Mouse (Mus musculus) adrenal gland, adult 8-10 months (tissue): ENCODE data around the gene Zfp414. TPM values are rescaled to one million over a fixed set of nuclear protein-coding genes. Genes with fewer than 3 reads are reported as not detected.
"Not testable (repeated sequence)": the region's sequence is repeated elsewhere in the genome, so short reads cannot be mapped to it uniquely, and the experiment has no call there.

Experiments used
- DNase-seq: peaks from one replicate; pipeline ENCODE4 v3.0.0; 2022
- total RNA-seq, 4 experiments: library from RNA; stranded (reverse); gene quantifications; 2 replicates each; pipeline ENCODE4 v1.2.4; 2022

Gene Zfp414
- total RNA-seq: 10 to 100 TPM; 35.0 to 68.4 (median 50.1) TPM

GRCm38 (mm10) chr17:33628621-33629486 lies at the start of gene Zfp414:
Gene Zfp414, plus strand, starts transcription at chr17:33629090.
- peak; percentile 87 for DNase-seq

- no peak for DNase-seq
Observed at GRCm38 (mm10) chr17:33584061-33584460, 44.8 kb upstream of the Zfp414 start.

GRCm38 (mm10) chr17:33586011-33586410 lies 42.9 kb upstream of the Zfp414 start:
- no peak for DNase-seq

- DNase-seq: no peak
Observed at GRCm38 (mm10) chr17:33597271-33597670, 31.6 kb upstream of the Zfp414 start.

GRCm38 (mm10) chr17:33598506-33598905 lies 30.4 kb upstream of the Zfp414 start:
- no peak for DNase-seq

GRCm38 (mm10) chr17:33599836-33600475 lies 28.9 kb upstream of the Zfp414 start:
- no peak for DNase-seq

GRCm38 (mm10) chr17:33600831-33601230 lies 28.1 kb upstream of the Zfp414 start:
- no peak for DNase-seq

- DNase-seq: no peak
Observed at GRCm38 (mm10) chr17:33601947-33602346, 26.9 kb upstream of the Zfp414 start.

GRCm38 (mm10) chr17:33607273-33607672 lies 21.6 kb upstream of the Zfp414 start:
- no peak for DNase-seq

GRCm38 (mm10) chr17:33610548-33610947 lies 18.3 kb upstream of the Zfp414 start:
- no peak for DNase-seq

- DNase-seq: not testable (repeated sequence)
Observed at GRCm38 (mm10) chr17:33613726-33614125, 15.2 kb upstream of the Zfp414 start.

GRCm38 (mm10) chr17:33627281-33627680 lies 1.6 kb upstream of the Zfp414 start:
- no peak for DNase-seq

GRCm38 (mm10) chr17:33629487-33630125 lies 716 bp downstream of the Zfp414 start:
- no peak for DNase-seq

GRCm38 (mm10) chr17:33630171-33630895 lies 1.4 kb downstream of the Zfp414 start:
- DNase-seq: no peak

- no peak for DNase-seq
Observed at GRCm38 (mm10) chr17:33631236-33631635, 2.3 kb downstream of the Zfp414 start.

GRCm38 (mm10) chr17:33631796-33632195 lies 2.9 kb downstream of the Zfp414 start:
- no peak for DNase-seq

GRCm38 (mm10) chr17:33637038-33637437 lies 8.1 kb downstream of the Zfp414 start:
- no peak for DNase-seq

GRCm38 (mm10) chr17:33637516-33638276 lies 8.8 kb downstream of the Zfp414 start, which contains the start of gene Pram1:
Gene Pram1, plus strand, starts transcription at chr17:33638056.
- DNase-seq: no peak

GRCm38 (mm10) chr17:33639743-33640142 lies 10.9 kb downstream of the Zfp414 start:
- no peak for DNase-seq

- DNase-seq: no peak
Observed at GRCm38 (mm10) chr17:33644068-33644467, 15.2 kb downstream of the Zfp414 start.

GRCm38 (mm10) chr17:33645073-33645472 lies 16.2 kb downstream of the Zfp414 start:
- no peak for DNase-seq
